Mouse (Mus musculus) retina, postnatal 1 day (tissue): ENCODE data around the gene Slc22a14.
A peak's percentile ranks its signal among the peaks of the same experiment; 100 is the strongest.
"Not testable (repeated sequence)": the region's sequence is repeated elsewhere in the genome, so short reads cannot be mapped to it uniquely, and the experiment has no call there.

Experiments used
- DNase-seq: peaks from one replicate; pipeline ENCODE4 v3.0.0-alpha.2; 2012

Slc22a14 gene

GRCm38 (mm10) chr9:119321392-119322229 is 43.7 kb downstream of the Slc22a14 start:
- DNase-seq = no peak

GRCm38 (mm10) chr9:119320946-119321345 is 44.4 kb downstream of the Slc22a14 start:
- DNase-seq = peak; percentile 13

GRCm38 (mm10) chr9:119320446-119320845 is 44.9 kb downstream of the Slc22a14 start:
- no peak for DNase-seq

GRCm38 (mm10) chr9:119318891-119319290 is 46.5 kb downstream of the Slc22a14 start:
- DNase-seq = no peak

GRCm38 (mm10) chr9:119313096-119313495 is 52.3 kb downstream of the Slc22a14 start:
- no peak for DNase-seq

- no peak for DNase-seq
Measured at GRCm38 (mm10) chr9:119309067-119309466, 56.3 kb downstream of the Slc22a14 start.

GRCm38 (mm10) chr9:119305863-119306262 is 59.5 kb downstream of the Slc22a14 start:
- DNase-seq = no peak

- no peak for DNase-seq
Measured at GRCm38 (mm10) chr9:119298563-119298962, 66.8 kb downstream of the Slc22a14 start.

GRCm38 (mm10) chr9:119297696-119298095 is 67.7 kb downstream of the Slc22a14 start:
- no peak for DNase-seq

GRCm38 (mm10) chr9:119290791-119291190 is 74.6 kb downstream of the Slc22a14 start:
- DNase-seq = no peak

GRCm38 (mm10) chr9:119280894-119281682 is 84.3 kb downstream of the Slc22a14 start:
- no peak for DNase-seq

GRCm38 (mm10) chr9:119278031-119278430 is 87.3 kb downstream of the Slc22a14 start:
- DNase-seq = no peak

- peak; percentile 2 for DNase-seq
Measured at GRCm38 (mm10) chr9:119276321-119276720, 89.0 kb downstream of the Slc22a14 start.

GRCm38 (mm10) chr9:119274814-119275213 is 90.5 kb downstream of the Slc22a14 start:
- not testable (repeated sequence) for DNase-seq

- no peak for DNase-seq
Measured at GRCm38 (mm10) chr9:119271496-119271895, 93.9 kb downstream of the Slc22a14 start.

- DNase-seq = no peak
Measured at GRCm38 (mm10) chr9:119268588-119269145, 96.7 kb downstream of the Slc22a14 start.

- no peak for DNase-seq
Measured at GRCm38 (mm10) chr9:119268120-119268519, 97.2 kb downstream of the Slc22a14 start.

GRCm38 (mm10) chr9:119266121-119266395 is 99.3 kb downstream of the Slc22a14 start:
- not testable (repeated sequence) for DNase-seq

GRCm38 (mm10) chr9:119265373-119266120 is 99.8 kb downstream of the Slc22a14 start:
- DNase-seq = not testable (repeated sequence)

GRCm38 (mm10) chr9:119263067-119263466 is 102.3 kb downstream of the Slc22a14 start:
- no peak for DNase-seq

GRCm38 (mm10) chr9:119260825-119261224 is 104.5 kb downstream of the Slc22a14 start:
- no peak for DNase-seq

- DNase-seq = no peak
Measured at GRCm38 (mm10) chr9:119258785-119259184, 106.6 kb downstream of the Slc22a14 start.

- DNase-seq = no peak
Measured at GRCm38 (mm10) chr9:119258128-119258527, 107.2 kb downstream of the Slc22a14 start.
